20 mouse cellular contexts compared by ENCODE assay signal in genomic region chr8:86470717-86471116, GRCm38 (mm10).
DNase-seq lines count a peak whose midpoint lies in the region; ATAC-seq and TF ChIP-seq lines count a peak whose summit lies in the region.
"Had no signal": no experiment of that assay in that cellular context is flagged by ENCODE, and none has a peak within 500 bp of the region (broad histone marks: within the 10 kb centered on the region; RNA-seq: fewer than 3 reads in every experiment).

No protein-coding gene starts in this region.

- H3K27ac ChIP-seq in cerebellum, adult 2 months (ENCODE audit: insufficient read depth, low read length) = peak overlapping the region; percentile 17
- H3K27ac ChIP-seq in liver, embryonic 11.5 days (ENCODE audit: low read depth, low read length) = no peak overlapping the region
- H3K27ac ChIP-seq: embryonic facial prominence, embryonic 15.5 days; forebrain, embryonic 13.5 days; limb, embryonic 15.5 days; neural tube, embryonic 15.5 days had no signal

- no peak overlapping the region for H3K4me3 ChIP-seq in cerebellum, adult 2 months (replicated peaks; ENCODE audit: insufficient read depth, low read depth, low read length)
- no peak overlapping the region for H3K4me3 ChIP-seq in liver, embryonic 11.5 days (ENCODE audit: low read depth, low read length)
- H3K4me3 ChIP-seq: embryonic facial prominence, embryonic 15.5 days; forebrain, embryonic 13.5 days; left cerebral cortex, adult 2 months; limb, embryonic 15.5 days; neural tube, embryonic 15.5 days had no signal

- H3K9ac ChIP-seq in liver, embryonic 11.5 days (ENCODE audit: low read depth, low read length) = no peak overlapping the region
- H3K9ac ChIP-seq: embryonic facial prominence, embryonic 15.5 days; forebrain, embryonic 13.5 days; limb, embryonic 15.5 days; neural tube, embryonic 15.5 days had no signal

- no peaks in the 10 kb centered on the region for H3K36me3 ChIP-seq in liver, embryonic 11.5 days (ENCODE audit: control insufficient read depth, insufficient read depth, low read length)
- H3K36me3 ChIP-seq: embryonic facial prominence, embryonic 15.5 days; limb, embryonic 15.5 days; neural tube, embryonic 15.5 days had no signal

- H3K9me3 ChIP-seq in liver, embryonic 11.5 days (ENCODE audit: control insufficient read depth, low read length) = no peaks in the 10 kb centered on the region
- H3K9me3 ChIP-seq: embryonic facial prominence, embryonic 15.5 days; forebrain, embryonic 13.5 days; limb, embryonic 15.5 days; neural tube, embryonic 15.5 days had no signal

- WGBS in cerebellum, adult 2 months = 20% methylated on average over 2 of the region's 2 CpGs
- WGBS in liver, embryonic 11.5 days = 66% methylated on average over 2 of the region's 2 CpGs

- TF ChIP-seq CTCF in cerebellum, adult 2 months (IDR thresholded peaks at IDR 0.05; ENCODE audit: borderline replicate concordance, insufficient read depth, low read depth, low read length) = no peak

- peaks cover 12% of the 10 kb centered on the region for H3K4me1 ChIP-seq in cerebellum, adult 2 months (ENCODE audit: control insufficient read depth, insufficient read depth, low read length)
- H3K4me1 ChIP-seq in liver, embryonic 11.5 days (replicated peaks; ENCODE audit: control insufficient read depth, insufficient read depth, low read length) = no peaks in the 10 kb centered on the region
- H3K4me1 ChIP-seq: embryonic facial prominence, embryonic 15.5 days; limb, embryonic 15.5 days had no signal

- no peaks in the 10 kb centered on the region for H3K27me3 ChIP-seq in cerebellum, adult 2 months (ENCODE audit: control insufficient read depth, insufficient read depth, low read length)
- no peaks in the 10 kb centered on the region for H3K27me3 ChIP-seq in liver, embryonic 11.5 days (replicated peaks; ENCODE audit: control insufficient read depth, insufficient read depth, low read length)
- H3K27me3 ChIP-seq: embryonic facial prominence, embryonic 15.5 days; forebrain, embryonic 13.5 days; limb, embryonic 15.5 days; neural tube, embryonic 15.5 days had no signal

- no peak overlapping the region for H3K4me2 ChIP-seq in liver, embryonic 11.5 days
- H3K4me2 ChIP-seq: embryonic facial prominence, embryonic 15.5 days; forebrain, embryonic 13.5 days; limb, embryonic 15.5 days; midbrain, embryonic 11.5 days; neural tube, embryonic 15.5 days had no signal

- no peak for TF ChIP-seq POLR2A in cerebellum, adult 2 months (IDR thresholded peaks at IDR 0.05; ENCODE audit: borderline replicate concordance, insufficient read depth, low read length)

- no peak for ATAC-seq in liver, embryonic 11.5 days (replicated peaks; ENCODE audit: low FRiP score)
- ATAC-seq: forebrain, embryonic 13.5 days had no signal

- DNase-seq in frontal cortex, postnatal 36 days (ENCODE audit: low spot score in 2 of 2) = peak; percentile 55 to 61
- DNase-seq in frontal cortex, postnatal 14 days (ENCODE audit: low spot score in 2 of 2) = no peak
- peak; percentile 60 to 62 for DNase-seq in right cerebral cortex, adult 2 months (ENCODE audit: low spot score in 2 of 2)
- DNase-seq in right cerebral cortex, postnatal 4 days = no peak
- DNase-seq in cerebellum, adult 2 months = peak; percentile 70 to 87
- peak; percentile 44 to 46 for DNase-seq in right cerebral cortex, postnatal 36 days (ENCODE audit: low spot score in 2 of 2)
- no peak for DNase-seq in kidney, adult 8-10 months
- DNase-seq in liver, embryonic 11.5 days (ENCODE audit: low spot score) = no peak
- DNase-seq: gastrocnemius, postnatal 10 days; heart, postnatal 36 days; kidney, adult 9 months; lung, adult 2 months; lung, postnatal 4 days; thymus, adult 18-20 months had no signal

Comparison
In these comparisons a context has a peak if more than half of its experiments do, and no peak if none do; other contexts are left out.
1. DNase-seq: peak in frontal cortex, postnatal 36 days (2 of 2), right cerebral cortex, adult 2 months (2 of 2), cerebellum, adult 2 months (2 of 2) and right cerebral cortex, postnatal 36 days (2 of 2); none in frontal cortex, postnatal 14 days (0 of 2), right cerebral cortex, postnatal 4 days (single experiment), kidney, adult 8-10 months (0 of 2) and liver, embryonic 11.5 days (single experiment).